Mouse (Mus musculus) left cerebral cortex, adult 8-10 months (tissue): Measurements from ENCODE around the gene Ephb3. TPM values are rescaled to one million over a fixed set of nuclear protein-coding genes. Genes with fewer than 3 reads are reported as not detected.

ENCODE experiments used
- DNase-seq, 2 experiments: peaks; one replicate each; pipeline ENCODE4 v3.0.0; 2022; ENCODE audit warnings: low spot score in 2 of 2
- microRNA-seq, 2 experiments: library from miRNA; unstranded; fragments of <30 nt; microRNA quantifications; one replicate each; pipeline ENCODE4 v1.2.0; 2022
- total RNA-seq, 4 experiments: library from RNA; stranded (reverse); gene quantifications; 2 replicates each; pipeline ENCODE4 v1.2.4; 2022

Gene Ephb3
- total RNA-seq, 4 experiments from 2014 or later = 18.4 to 21.0 (median 19.9) TPM

GRCm38 (mm10) chr16:21245931-21246390 lies 41.4 kb downstream of the Ephb3 start:
- peak; percentile 69 to 71 for DNase-seq

GRCm38 (mm10) chr16:21246391-21247036 lies 42.0 kb downstream of the Ephb3 start:
- DNase-seq = no peak

GRCm38 (mm10) chr16:21247037-21247432 lies 42.5 kb downstream of the Ephb3 start:
- no peak for DNase-seq

GRCm38 (mm10) chr16:21247871-21248712 lies 43.5 kb downstream of the Ephb3 start:
- DNase-seq = peak in 1 of 2 experiments; percentile 42

- DNase-seq = no peak
Measured at GRCm38 (mm10) chr16:21248713-21249531, 44.4 kb downstream of the Ephb3 start.

GRCm38 (mm10) chr16:21252401-21252955 lies 47.9 kb downstream of the Ephb3 start:
- DNase-seq = no peak

- DNase-seq = no peak
Measured at GRCm38 (mm10) chr16:21255574-21256304, 51.2 kb downstream of the Ephb3 start.

GRCm38 (mm10) chr16:21256514-21257305 lies 52.2 kb downstream of the Ephb3 start:
- DNase-seq = no peak

- DNase-seq = no peak
Measured at GRCm38 (mm10) chr16:21265417-21265816, 60.9 kb downstream of the Ephb3 start.

GRCm38 (mm10) chr16:21269775-21270174 lies 65.2 kb downstream of the Ephb3 start:
- no peak for DNase-seq

- peak; percentile 15 to 78 for DNase-seq
Measured at GRCm38 (mm10) chr16:21271773-21272247, 67.3 kb downstream of the Ephb3 start.

GRCm38 (mm10) chr16:21272748-21273147 lies 68.2 kb downstream of the Ephb3 start:
- no peak for DNase-seq

Small RNA genes within 50 kb of the gene (microRNA-seq; reads per million reads assigned to microRNA genes)
- 0 reads per million in 2 experiments for gene Mir7680

Other genes starting within 250 kb of the Ephb3 start
- gene Teddm3, start 50.8 kb upstream of the Ephb3 start, total RNA-seq = 1 to 10 TPM in 3 of 4 experiments, under 1 TPM in 1; 0.95 to 1.9 (median 1.1) TPM
- gene Vps8, start 218.4 kb downstream of the Ephb3 start, total RNA-seq = 10 to 100 TPM; 47.3 to 77.1 (median 56.2) TPM